Comparison of ENCODE assay signal across 15 mouse cellular contexts in the genomic region with DNA sequence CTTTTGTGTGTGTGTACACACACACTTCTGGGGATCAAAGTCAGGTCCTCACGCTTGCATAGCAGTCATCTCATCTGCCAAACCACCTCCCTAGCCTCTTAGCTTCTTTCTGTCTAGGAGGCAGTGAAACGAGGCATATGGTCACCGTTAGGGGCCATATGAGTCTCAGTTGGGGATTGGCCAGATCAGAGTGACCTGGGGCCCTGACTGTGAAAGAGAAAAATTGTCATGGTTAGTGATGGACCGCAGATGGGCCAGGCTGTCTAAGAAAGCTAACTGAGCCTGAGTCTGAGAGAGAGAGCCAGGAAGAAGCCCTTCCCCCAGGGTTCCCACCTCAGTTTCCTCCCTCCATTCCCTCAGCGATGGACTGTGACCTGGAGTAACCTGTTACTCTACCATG.
A peak's percentile ranks its signal among the peaks of the same experiment; 100 is the strongest.
DNase-seq lines count a peak whose midpoint lies in the region.
"Had no signal": no experiment of that assay in that cellular context is flagged by ENCODE, and none has a peak within 500 bp of the region (broad histone marks: within the 10 kb centered on the region; RNA-seq: fewer than 3 reads in every experiment).

No protein-coding gene starts in this region.

- peak; percentile 5 for DNase-seq in embryo, embryonic 10.5 days (ENCODE audit: low spot score)
- DNase-seq in embryo, embryonic 11 days = no peak
- DNase-seq in kidney, postnatal 14 days = peak; percentile 2
- no peak for DNase-seq in kidney, adult 9 months
- peak; percentile 22 for DNase-seq in lung, postnatal 14 days
- DNase-seq in lung, postnatal 25 days (ENCODE audit: low spot score) = peak; percentile 1
- DNase-seq: adrenal gland, postnatal 25 days; B cell, adult 2 months; gastrocnemius, postnatal 25 days; heart, adult 2 months; heart, postnatal 14 days; kidney, adult 11 months; kidney, postnatal 36 days; liver, embryonic 13.5 days; right cerebral cortex, postnatal 25 days had no signal

Comparison
In these comparisons a context has a peak if more than half of its experiments do, and no peak if none do; other contexts are left out.
1. DNase-seq: peak in embryo, embryonic 10.5 days (single experiment), kidney, postnatal 14 days (single experiment), lung, postnatal 14 days (single experiment) and lung, postnatal 25 days (single experiment); none in embryo, embryonic 11 days (single experiment) and kidney, adult 9 months (single experiment).